In genomic region chr15:36937757-36938498, GRCm38 (mm10) we compare ENCODE assay signal across 9 mouse cellular contexts.
DNase-seq lines count a peak whose midpoint lies in the region; ATAC-seq and TF ChIP-seq lines count a peak whose summit lies in the region.
"Had no signal": no experiment of that assay in that cellular context is flagged by ENCODE, and none has a peak within 500 bp of the region (broad histone marks: within the 10 kb centered on the region; RNA-seq: fewer than 3 reads in every experiment).

No protein-coding gene starts in this region.

- no peaks in the 10 kb centered on the region for H3K36me3 ChIP-seq in heart, embryonic 11.5 days (ENCODE audit: control insufficient read depth, insufficient read depth, low read length)
- H3K36me3 ChIP-seq in E14TG2a.4 (ENCODE audit: insufficient read depth, low read length), result no peaks in the 10 kb centered on the region
- H3K36me3 ChIP-seq in embryonic facial prominence, embryonic 13.5 days, result no peaks in the 10 kb centered on the region
- H3K36me3 ChIP-seq in kidney, postnatal 0 days (ENCODE audit: insufficient read depth, low read length), result no peaks in the 10 kb centered on the region
- H3K36me3 ChIP-seq in midbrain, embryonic 12.5 days, result no peaks in the 10 kb centered on the region

- H3K4me3 ChIP-seq in heart, embryonic 11.5 days (ENCODE audit: low read depth, low read length), result peak overlapping the region; percentile 63
- H3K4me3 ChIP-seq in E14TG2a.4 (replicated peaks; ENCODE audit: low read length), result peak overlapping the region; percentile 82
- H3K4me3 ChIP-seq in embryonic facial prominence, embryonic 13.5 days, result peak overlapping the region; percentile 58
- peak overlapping the region; percentile 57 for H3K4me3 ChIP-seq in kidney, postnatal 0 days (replicated peaks; ENCODE audit: low read depth, low read length)
- H3K4me3 ChIP-seq in midbrain, embryonic 12.5 days, result peak overlapping the region; percentile 50

- WGBS in heart, embryonic 11.5 days (ENCODE audit: insufficient replicate concordance), result 36% methylated on average over 13 of the region's 13 CpGs
- 9% methylated on average over 13 of the region's 13 CpGs for WGBS in embryonic facial prominence, embryonic 13.5 days
- 18% methylated on average over 13 of the region's 13 CpGs for WGBS in kidney, postnatal 0 days
- 23% methylated on average over 13 of the region's 13 CpGs for WGBS in midbrain, embryonic 12.5 days

- peak overlapping the region; percentile 88 for H3K9ac ChIP-seq in heart, embryonic 11.5 days (ENCODE audit: low read depth, low read length)
- peak overlapping the region; percentile 78 for H3K9ac ChIP-seq in embryonic facial prominence, embryonic 13.5 days
- H3K9ac ChIP-seq in kidney, postnatal 0 days (ENCODE audit: low read depth, low read length), result peak overlapping the region; percentile 76
- H3K9ac ChIP-seq in midbrain, embryonic 12.5 days (replicated peaks), result peak overlapping the region; percentile 76

- no peaks in the 10 kb centered on the region for H3K27me3 ChIP-seq in heart, embryonic 11.5 days (ENCODE audit: control insufficient read depth, insufficient read depth, low read length)
- no peaks in the 10 kb centered on the region for H3K27me3 ChIP-seq in E14TG2a.4 (ENCODE audit: insufficient read depth, low read length)
- no peaks in the 10 kb centered on the region for H3K27me3 ChIP-seq in embryonic facial prominence, embryonic 13.5 days
- no peaks in the 10 kb centered on the region for H3K27me3 ChIP-seq in kidney, postnatal 0 days (ENCODE audit: insufficient read depth, low read length)
- H3K27me3 ChIP-seq in midbrain, embryonic 12.5 days, result no peaks in the 10 kb centered on the region

- no peak for TF ChIP-seq CTCF in E14TG2a.4 (conservative IDR thresholded peaks at IDR 0.05; ENCODE audit: low read length)
- no peak for TF ChIP-seq CTCF in kidney, postnatal 0 days (IDR thresholded peaks at IDR 0.05; ENCODE audit: low read depth)

- no peaks in the 10 kb centered on the region for H3K9me3 ChIP-seq in heart, embryonic 11.5 days (replicated peaks; ENCODE audit: control insufficient read depth, low read length)
- H3K9me3 ChIP-seq in E14TG2a.4 (ENCODE audit: low read length), result no peaks in the 10 kb centered on the region
- H3K9me3 ChIP-seq in embryonic facial prominence, embryonic 13.5 days, result no peaks in the 10 kb centered on the region
- H3K9me3 ChIP-seq in kidney, postnatal 0 days (replicated peaks; ENCODE audit: low read length), result no peaks in the 10 kb centered on the region
- no peaks in the 10 kb centered on the region for H3K9me3 ChIP-seq in midbrain, embryonic 12.5 days

- ATAC-seq in heart, embryonic 11.5 days (replicated peaks; ENCODE audit: insufficient number of reproducible peaks, low FRiP score, low TSS enrichment), result 0 out of 2 replicates have a peak, but pooled peaks have one; percentile 8
- ATAC-seq in embryonic facial prominence, embryonic 13.5 days (ENCODE audit: insufficient number of reproducible peaks, insufficient read depth, low FRiP score, low TSS enrichment, low read depth), result peak; percentile 12; the same call in 1 of the 2 replicates
- ATAC-seq in kidney, postnatal 0 days (replicated peaks; ENCODE audit: low FRiP score, low read depth), result no peak
- ATAC-seq in midbrain, embryonic 12.5 days (ENCODE audit: low FRiP score, low read depth), result no peak

- peak overlapping the region; percentile 91 for H3K4me2 ChIP-seq in heart, embryonic 11.5 days
- H3K4me2 ChIP-seq in embryonic facial prominence, embryonic 13.5 days, result peak overlapping the region; percentile 84
- peak overlapping the region; percentile 94 for H3K4me2 ChIP-seq in kidney, postnatal 0 days (ENCODE audit: low read length)
- peak overlapping the region; percentile 75 for H3K4me2 ChIP-seq in midbrain, embryonic 12.5 days (replicated peaks)

- H3K27ac ChIP-seq in heart, embryonic 11.5 days (ENCODE audit: low read depth, low read length), result peak overlapping the region; percentile 88
- peak overlapping the region; percentile 89 for H3K27ac ChIP-seq in embryonic facial prominence, embryonic 13.5 days
- peak overlapping the region; percentile 84 for H3K27ac ChIP-seq in kidney, postnatal 0 days
- H3K27ac ChIP-seq in midbrain, embryonic 12.5 days (replicated peaks), result peak overlapping the region; percentile 95
- H3K27ac ChIP-seq: macrophage had no signal

- no peak for DNase-seq in heart, postnatal 4 days
- no peak for DNase-seq in kidney, postnatal 0 days (ENCODE audit: low spot score)
- DNase-seq in thymus, postnatal 0 days (ENCODE audit: low spot score), result peak; percentile 66
- no peak for DNase-seq in gastrocnemius, adult 8-10 months (ENCODE audit: low spot score in 2 of 2)

- H3K4me1 ChIP-seq in heart, embryonic 11.5 days (ENCODE audit: control insufficient read depth, insufficient read depth, low read length), result peaks cover 17% of the 10 kb centered on the region; the same call in 1 of the 2 replicates
- peaks cover 73% of the 10 kb centered on the region for H3K4me1 ChIP-seq in E14TG2a.4 (replicated peaks; ENCODE audit: low read depth, low read length)
- peaks cover 30% of the 10 kb centered on the region for H3K4me1 ChIP-seq in embryonic facial prominence, embryonic 13.5 days
- peaks cover 8% of the 10 kb centered on the region; the same call in 1 of the 2 replicates for H3K4me1 ChIP-seq in kidney, postnatal 0 days (replicated peaks; ENCODE audit: insufficient read depth, low read length)
- peaks cover 17% of the 10 kb centered on the region for H3K4me1 ChIP-seq in midbrain, embryonic 12.5 days

Comparison
In these comparisons a context has a peak if more than half of its experiments do, and no peak if none do; other contexts are left out.
1. ATAC-seq: peak in heart, embryonic 11.5 days (single experiment) and embryonic facial prominence, embryonic 13.5 days (single experiment); none in kidney, postnatal 0 days (single experiment) and midbrain, embryonic 12.5 days (single experiment).
2. Peak in every context shown above with its lines, with median percentiles within 50 percentile points of each other: H3K27ac ChIP-seq, H3K4me2 ChIP-seq, H3K4me3 ChIP-seq and H3K9ac ChIP-seq.